Mouse (Mus musculus) ovary, postnatal 10 days (tissue): Measurements from ENCODE around the gene Pamr1.

Source experiments
- DNase-seq: peaks from one replicate; pipeline ENCODE4 v3.0.0; 2022; ENCODE audit warnings: low spot score

The Pamr1 gene

GRCm38 (mm10) chr2:102549611-102550266 is at the start of gene Pamr1:
Gene Pamr1, plus strand, starts transcription at chr2:102550012.
- peak; percentile 24 for DNase-seq

GRCm38 (mm10) chr2:102507633-102508032 is 42.2 kb upstream of the Pamr1 start:
- DNase-seq, result no peak

- no peak for DNase-seq
Observed at GRCm38 (mm10) chr2:102508154-102508553, 41.7 kb upstream of the Pamr1 start.

GRCm38 (mm10) chr2:102519956-102520355 is 29.9 kb upstream of the Pamr1 start:
- no peak for DNase-seq

- DNase-seq, result no peak
Observed at GRCm38 (mm10) chr2:102527563-102527962, 22.2 kb upstream of the Pamr1 start.

- DNase-seq, result no peak
Observed at GRCm38 (mm10) chr2:102533437-102533836, 16.4 kb upstream of the Pamr1 start.

GRCm38 (mm10) chr2:102536766-102537165 is 13.0 kb upstream of the Pamr1 start:
- no peak for DNase-seq

GRCm38 (mm10) chr2:102540438-102541230 is 9.2 kb upstream of the Pamr1 start:
- no peak for DNase-seq

- DNase-seq, result no peak
Observed at GRCm38 (mm10) chr2:102541404-102542125, 8.2 kb upstream of the Pamr1 start.

GRCm38 (mm10) chr2:102543961-102544719 is 5.7 kb upstream of the Pamr1 start:
- no peak for DNase-seq

GRCm38 (mm10) chr2:102550910-102551582 is 1.2 kb downstream of the Pamr1 start:
- DNase-seq, result no peak

GRCm38 (mm10) chr2:102551594-102551993 is 1.8 kb downstream of the Pamr1 start:
- DNase-seq, result no peak

GRCm38 (mm10) chr2:102552095-102552537 is 2.3 kb downstream of the Pamr1 start:
- no peak for DNase-seq

- DNase-seq, result no peak
Observed at GRCm38 (mm10) chr2:102557085-102557484, 7.3 kb downstream of the Pamr1 start.

- DNase-seq, result no peak
Observed at GRCm38 (mm10) chr2:102558965-102559364, 9.2 kb downstream of the Pamr1 start.

GRCm38 (mm10) chr2:102563848-102564247 is 14.0 kb downstream of the Pamr1 start:
- no peak for DNase-seq

GRCm38 (mm10) chr2:102579248-102579647 is 29.4 kb downstream of the Pamr1 start:
- DNase-seq, result no peak

- no peak for DNase-seq
Observed at GRCm38 (mm10) chr2:102589977-102590376, 40.2 kb downstream of the Pamr1 start.

GRCm38 (mm10) chr2:102594535-102594934 is 44.7 kb downstream of the Pamr1 start:
- DNase-seq, result no peak

GRCm38 (mm10) chr2:102595395-102596130 is 45.8 kb downstream of the Pamr1 start:
- no peak for DNase-seq
